Mouse (Mus musculus) CH12.LX (cell line): ENCODE measurements at regions not wholly inside any gene's neighbourhood (a gene's known extent, or its start where the extent isn't known, plus 50 kb on each side); places are given as distances from the start of the nearest gene placed in this dataset.

Experiments used
- DNase-seq: peaks from one replicate; pipeline ENCODE4 v3.0.0-alpha.2; 2013; ENCODE audit errors: extremely low read depth
- H3K27ac ChIP-seq: 2 replicates; pipeline ENCODE4 v1.5.1; 2012; ENCODE audit warnings: low read depth, mild to moderate bottlenecking, control low read depth, moderate library complexity; ENCODE audit not compliant: insufficient read depth
- H3K27me3 ChIP-seq: replicated peaks from 2 replicates; pipeline ENCODE3; 2012; ENCODE audit warnings: inconsistent platforms
- H3K36me3 ChIP-seq, 2 experiments: replicated peaks in 1 of 2; 2 replicates each; pipeline versions ENCODE3 to v1.6.1; 2012; ENCODE audit warnings: inconsistent platforms in 1 of 2, low read length in 1 of 2, mild to moderate bottlenecking in 1 of 2, mixed read lengths in 1 of 2, moderate library complexity in 1 of 2; ENCODE audit not compliant: control insufficient read depth in 1 of 2, insufficient read depth in 1 of 2
- H3K4me1 ChIP-seq, 2 experiments: 2 replicates each; pipeline ENCODE4 v1.6.1; 2012; ENCODE audit warnings: inconsistent platforms in 1 of 2, moderate library complexity in 1 of 2; ENCODE audit not compliant: insufficient read depth in 2 of 2, control insufficient read depth in 1 of 2
- H3K4me2 ChIP-seq: 2 replicates; pipeline ENCODE4 v1.6.1; 2012; ENCODE audit warnings: low read depth, mild to moderate bottlenecking, control low read depth; ENCODE audit not compliant: poor library complexity, insufficient read depth, severe bottlenecking
- H3K4me3 ChIP-seq, 3 experiments: fragments of 150-350 bp in 1 of 3; sonication (generic) in 1 of 3; replicated peaks in 1 of 3; 2 replicates each; pipeline versions ENCODE3 to v1.5.1; 2011 to 2012; ENCODE audit warnings: low read depth in 2 of 3, low read length in 2 of 3, mild to moderate bottlenecking in 2 of 3, moderate library complexity in 2 of 3, control low read depth in 1 of 3, improper control_type of control experiment in 1 of 3, inconsistent platforms in 1 of 3, mixed read lengths in 1 of 3; ENCODE audit not compliant: poor library complexity in 1 of 3
- H3K79me2 ChIP-seq: replicated peaks from 2 replicates; pipeline ENCODE4 v1.6.1; 2012; ENCODE audit warnings: mild to moderate bottlenecking, moderate library complexity; ENCODE audit not compliant: control insufficient read depth, poor library complexity, insufficient read depth, severe bottlenecking; ENCODE audit errors: extremely low read depth
- H3K9ac ChIP-seq: 2 replicates; pipeline ENCODE4 v1.6.1; 2012; ENCODE audit warnings: low read depth, mild to moderate bottlenecking, control low read depth, moderate library complexity; ENCODE audit not compliant: insufficient read depth
- H3K9me3 ChIP-seq: replicated peaks from 2 replicates; pipeline ENCODE3; 2012; ENCODE audit warnings: low read length, inconsistent platforms, mixed read lengths
- CHD1 ChIP-seq: IDR thresholded peaks from 2 replicates; pipeline ENCODE4 v1.6.1; 2012; ENCODE audit warnings: low read depth, low read length, improper control_type of control experiment, inconsistent platforms
- CTCF ChIP-seq, 2 experiments: IDR thresholded peaks in 1 of 2; conservative IDR thresholded peaks in 1 of 2; 2 replicates each; pipeline ENCODE4 v1.5.1; 2011 to 2012; ENCODE audit warnings: low read depth in 2 of 2, low read length in 2 of 2, improper control_type of control experiment in 1 of 2, inconsistent platforms in 1 of 2, mild to moderate bottlenecking in 1 of 2, moderate library complexity in 1 of 2
- E2F4 ChIP-seq: IDR thresholded peaks from 2 replicates; pipeline ENCODE4 v1.6.1; 2011; ENCODE audit warnings: low read depth, low read length, improper control_type of control experiment; ENCODE audit not compliant: insufficient replicate concordance
- ELF1 ChIP-seq: IDR thresholded peaks from 2 replicates; pipeline ENCODE4 v1.6.1; 2014; ENCODE audit warnings: low read depth, mild to moderate bottlenecking, inconsistent platforms, low read length, improper control_type of control experiment
- EP300 ChIP-seq: IDR thresholded peaks from 2 replicates; pipeline ENCODE4 v1.6.1; 2011; ENCODE audit warnings: low read length, improper control_type of control experiment
- GABPA ChIP-seq: IDR thresholded peaks from 2 replicates; pipeline ENCODE4 v1.6.1; 2012; ENCODE audit warnings: low read depth, low read length, improper control_type of control experiment, inconsistent platforms; ENCODE audit not compliant: insufficient replicate concordance
- IRF4 ChIP-seq: IDR thresholded peaks from 2 replicates; pipeline ENCODE4 v1.6.1; 2014; ENCODE audit warnings: low read depth, mild to moderate bottlenecking, inconsistent platforms, low read length, improper control_type of control experiment
- JUN ChIP-seq: IDR thresholded peaks from 2 replicates; pipeline ENCODE4 v1.6.1; 2011; ENCODE audit warnings: low read depth, mild to moderate bottlenecking, low read length, improper control_type of control experiment, moderate library complexity; ENCODE audit not compliant: insufficient read depth
- JUND ChIP-seq: conservative IDR thresholded peaks from 2 replicates; pipeline ENCODE4 v1.6.1; 2011; ENCODE audit warnings: low read depth, low read length, improper control_type of control experiment
- KAT2A ChIP-seq: IDR thresholded peaks from 2 replicates; pipeline ENCODE4 v1.6.1; 2012; ENCODE audit warnings: low read length, improper control_type of control experiment, inconsistent platforms; ENCODE audit not compliant: insufficient replicate concordance
- MAFK ChIP-seq: IDR thresholded peaks from 2 replicates; pipeline ENCODE4 v1.6.1; 2011; ENCODE audit warnings: low read length, improper control_type of control experiment; ENCODE audit not compliant: insufficient replicate concordance
- MAZ ChIP-seq: IDR thresholded peaks from 2 replicates; pipeline ENCODE4 v1.6.1; 2012; ENCODE audit warnings: low read depth, mild to moderate bottlenecking, inconsistent platforms, low read length, improper control_type of control experiment, moderate library complexity
- MXI1 ChIP-seq: IDR thresholded peaks from 2 replicates; pipeline ENCODE4 v1.6.1; 2011; ENCODE audit warnings: mild to moderate bottlenecking, low read depth, low read length, improper control_type of control experiment
- MYC ChIP-seq: IDR thresholded peaks from 2 replicates; pipeline ENCODE4 v1.6.1; 2011; ENCODE audit warnings: low read depth, mild to moderate bottlenecking, improper control_type of control experiment, low read length
- NELFE ChIP-seq: IDR thresholded peaks from 2 replicates; pipeline ENCODE4 v1.6.1; 2011; ENCODE audit warnings: low read depth, low read length, improper control_type of control experiment
- NRF1 ChIP-seq: IDR thresholded peaks from 2 replicates; pipeline ENCODE4 v1.6.1; 2014; ENCODE audit warnings: low read depth, mild to moderate bottlenecking, inconsistent platforms, low read length, improper control_type of control experiment, moderate library complexity
- POLR2A ChIP-seq: IDR thresholded peaks from 2 replicates; pipeline ENCODE4 v1.6.1; 2011; ENCODE audit warnings: low read depth, mild to moderate bottlenecking, improper control_type of control experiment, low read length
- RAD21 ChIP-seq: IDR thresholded peaks from 2 replicates; pipeline ENCODE4 v1.6.1; 2011; ENCODE audit warnings: low read depth, mild to moderate bottlenecking, low read length, improper control_type of control experiment, moderate library complexity
- RCOR1 ChIP-seq: conservative IDR thresholded peaks from 2 replicates; pipeline ENCODE4 v1.6.1; 2012; ENCODE audit warnings: low read depth, mild to moderate bottlenecking, inconsistent platforms, low read length, improper control_type of control experiment
- SIN3A ChIP-seq: IDR thresholded peaks from 2 replicates; pipeline ENCODE4 v1.6.1; 2012; ENCODE audit warnings: low read length, improper control_type of control experiment, inconsistent platforms
- UBTF ChIP-seq: IDR thresholded peaks from 2 replicates; pipeline ENCODE4 v1.6.1; 2012; ENCODE audit warnings: low read depth, mild to moderate bottlenecking, inconsistent platforms, low read length, improper control_type of control experiment, moderate library complexity
- USF1 ChIP-seq: IDR thresholded peaks from 2 replicates; pipeline ENCODE4 v1.6.1; 2014; ENCODE audit warnings: low read depth, mild to moderate bottlenecking, inconsistent platforms, low read length, improper control_type of control experiment
- ZC3H11A ChIP-seq: IDR thresholded peaks from 2 replicates; pipeline ENCODE4 v1.6.1; 2012; ENCODE audit warnings: low read depth, mild to moderate bottlenecking, inconsistent platforms, low read length, improper control_type of control experiment
- ZKSCAN1 ChIP-seq: IDR thresholded peaks from 2 replicates; pipeline ENCODE4 v1.6.1; 2012; ENCODE audit warnings: low read depth, inconsistent platforms, low read length, improper control_type of control experiment, borderline replicate concordance
- ZMIZ1 ChIP-seq: IDR thresholded peaks from 2 replicates; pipeline ENCODE4 v1.6.1; 2012; ENCODE audit warnings: low read depth, mild to moderate bottlenecking, inconsistent platforms, low read length, improper control_type of control experiment
- dilution Hi-C: fragments of 300-500 bp; cut with MboI; formaldehyde crosslinking; loops from 2 replicates; pipeline ENCODE4 v1.14.3; 2020; ENCODE audit warnings: low sequenced_read_pairs; ENCODE audit not compliant: extremely low pct_unique_long_range_greater_than_20kb, extremely low pct_ligation_motif_present
- in situ Hi-C: fragments of 300-500 bp; cut with MboI; formaldehyde crosslinking; loops from 3 replicates; pipeline ENCODE4 v1.14.3; 2019; ENCODE audit warnings: low sequenced_read_pairs, low pct_ligation_motif_present, low pct_unique_long_range_greater_than_20kb, mixed read lengths

DNA sequence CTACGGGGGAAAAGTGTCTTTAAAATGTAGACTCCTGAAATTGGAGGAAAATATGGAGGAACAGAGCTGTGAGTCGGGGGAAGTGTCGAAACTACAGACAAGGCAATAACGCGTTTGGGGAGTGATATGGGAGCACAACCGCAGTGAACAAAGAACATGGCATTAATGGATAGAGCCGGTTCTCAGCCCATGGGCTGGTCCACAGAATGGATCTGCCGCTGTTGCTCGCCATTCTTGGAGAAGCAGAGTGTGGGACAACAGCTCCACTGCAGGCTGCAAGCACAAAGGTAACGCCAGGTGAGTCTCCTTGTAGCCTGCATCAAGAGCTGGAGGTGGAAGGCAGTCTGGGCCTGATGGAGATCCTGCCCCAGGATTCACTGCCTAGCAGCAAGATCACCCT, 524.3 kb downstream of the Epha7 start:
- Histone ChIP-seq H3K4me3 (no peak overlapping the region), H3K27me3 (no peaks in the 10 kb centered on the region), H3K27ac (no peak overlapping the region), H3K36me3 (no peaks in the 10 kb centered on the region), H3K9ac (no peak overlapping the region), H3K4me2 (no peak overlapping the region), H3K9me3 (peaks cover 22% of the 10 kb centered on the region), H3K4me1 (no peaks in the 10 kb centered on the region), H3K79me2 (no peaks in the 10 kb centered on the region)
- TF ChIP-seq NRF1 (no peak), MXI1 (no peak), MAFK (no peak), MYC (no peak), ZKSCAN1 (no peak), KAT2A (no peak), IRF4 (no peak), ZMIZ1 (no peak), RAD21 (no peak), CTCF (conservative IDR thresholded peaks at IDR 0.05 in 1 of 2, IDR thresholded peaks at IDR 0.05 in 1 of 2; ENCODE audit: low read depth in 2 of 2, low read length in 2 of 2) (no peak), RCOR1 (no peak), POLR2A (no peak), ZC3H11A (no peak), USF1 (no peak), JUND (no peak)
- dilution Hi-C loops (no loop called here), in situ Hi-C loops (no loop called here)
- DNase-seq: no peak

DNA sequence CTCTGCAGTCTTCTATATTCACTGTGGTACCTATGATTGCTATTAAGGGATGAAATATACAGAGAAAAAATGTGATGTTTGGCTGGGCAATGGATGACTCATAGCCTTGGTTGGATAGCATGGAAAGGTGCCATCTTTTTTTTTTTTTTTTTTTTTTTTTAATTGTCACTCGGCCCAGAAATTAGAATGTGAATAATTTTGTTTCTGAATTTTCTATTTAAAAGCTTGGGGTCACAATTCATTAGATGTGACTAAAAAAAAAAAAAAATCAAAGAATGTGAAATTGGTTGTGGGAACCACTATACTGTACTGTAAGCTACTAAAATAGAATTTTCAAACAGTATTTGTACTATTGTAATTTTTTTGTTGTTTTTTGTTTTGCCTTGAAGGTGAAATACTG, 549.3 kb downstream of the Epha7 start:
- H3K4me2 ChIP-seq: no peak overlapping the region
- TF ChIP-seq RCOR1: no peak
- dilution Hi-C loops: no loop called here

DNA sequence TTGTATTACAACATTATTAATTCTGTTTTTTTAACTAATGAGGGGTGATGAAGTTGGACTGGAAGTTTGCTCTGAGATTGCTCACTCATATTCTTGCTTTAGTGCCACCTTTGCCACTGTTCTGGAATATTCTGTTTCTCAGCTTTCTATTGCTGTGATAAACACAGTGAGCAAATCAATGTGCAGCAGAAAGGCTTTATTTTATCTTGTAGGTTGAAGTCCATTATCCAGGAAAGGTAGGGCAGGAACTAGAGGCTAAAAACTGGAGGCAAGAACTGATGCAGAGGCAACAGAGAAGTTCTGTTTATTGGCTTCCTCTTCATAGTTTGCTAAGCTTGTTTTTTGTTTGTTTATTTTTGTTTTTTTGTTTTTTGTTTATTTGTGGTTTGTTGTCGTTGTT, 576.4 kb downstream of the Epha7 start:
- dilution Hi-C loops: no loop called here
- Histone ChIP-seq H3K4me3 (no peak overlapping the region), H3K27ac (no peak overlapping the region), H3K4me2 (no peak overlapping the region), H3K9ac (no peak overlapping the region), H3K79me2 (no peaks in the 10 kb centered on the region)
- TF ChIP-seq UBTF (no peak), E2F4 (no peak), GABPA (no peak), JUN (no peak), SIN3A (no peak), NELFE (no peak), CHD1 (no peak), MAZ (no peak), ELF1 (no peak), EP300 (no peak)
- TF ChIP-seq, all 38 proteins: peak for 0
- in situ Hi-C loops: no loop called here
- Histone ChIP-seq H3K27me3 (no peaks in the 10 kb centered on the region), H3K9me3 (peaks cover 12% of the 10 kb centered on the region), H3K36me3 (no peaks in the 10 kb centered on the region), H3K4me1 (no peaks in the 10 kb centered on the region)
- DNase-seq: no peak

More for the DNA sequence above, 549.3 kb downstream of the Epha7 start:
- DNase-seq: no peak
- Histone ChIP-seq H3K36me3 (no peaks in the 10 kb centered on the region), H3K9ac (no peak overlapping the region), H3K27ac (no peak overlapping the region), H3K27me3 (no peaks in the 10 kb centered on the region), H3K9me3 (peaks cover 14% of the 10 kb centered on the region), H3K79me2 (no peaks in the 10 kb centered on the region), H3K4me1 (no peaks in the 10 kb centered on the region), H3K4me3 (no peak overlapping the region)
- in situ Hi-C loops: no loop called here
